Mouse (Mus musculus): ENCODE results near the gene Serinc4. TPM values are rescaled to one million over a fixed set of nuclear protein-coding genes. Genes with fewer than 3 reads are reported as not detected.
"Not testable (repeated sequence)": the region's sequence is repeated elsewhere in the genome, so short reads cannot be mapped to it uniquely, and the experiment has no call there.

The Serinc4 gene
- not detected in 2 replicates for total RNA-seq (2015)
- total RNA-seq (2017) = 0.22 TPM in 1 of 2 replicates, not detected in the other

DNA sequence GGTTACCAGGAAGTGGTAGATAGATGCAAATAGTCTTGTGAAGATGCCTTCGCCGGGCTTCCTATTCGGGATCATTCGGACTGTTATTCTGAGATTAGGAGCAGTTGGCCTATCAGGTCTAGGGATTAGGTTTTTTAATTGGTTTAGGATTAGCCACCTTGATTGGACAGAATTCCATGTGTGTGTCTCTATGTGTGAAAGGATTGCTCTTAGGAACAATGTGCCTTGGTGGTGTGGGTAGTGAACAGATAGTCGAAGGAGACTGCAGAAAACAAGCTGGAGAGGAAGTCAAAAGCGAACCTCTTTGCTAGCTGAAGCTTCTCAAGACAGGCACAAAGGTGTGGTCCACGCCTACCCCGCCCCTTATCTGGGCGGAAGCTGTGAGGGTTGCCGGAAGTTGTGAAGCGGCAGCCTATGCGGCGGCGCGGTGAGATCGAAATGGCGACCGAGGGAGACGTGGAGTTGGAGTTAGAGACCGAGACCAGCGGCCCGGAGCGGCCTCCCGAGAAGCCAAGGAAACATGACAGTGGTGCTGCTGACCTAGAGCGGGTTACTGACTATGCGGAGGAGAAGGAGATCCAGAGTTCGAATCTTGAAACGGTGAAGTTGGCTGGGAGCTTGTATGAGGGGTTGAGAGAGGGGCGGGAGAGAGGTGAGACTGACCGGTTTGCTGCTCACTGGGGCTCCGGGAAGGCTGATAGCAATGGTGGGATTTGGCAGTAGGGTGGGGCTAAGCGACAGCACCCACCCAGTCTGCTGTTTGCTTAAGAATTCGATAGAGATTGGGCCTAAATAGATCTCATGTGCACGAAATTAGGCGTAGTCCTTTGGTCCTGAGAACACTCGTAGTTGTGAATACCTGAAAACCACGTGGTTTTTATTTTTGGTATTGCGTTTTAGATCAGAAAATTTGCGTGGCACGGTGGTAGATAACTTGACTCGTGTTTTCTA is at the start of gene Serinc4:
Gene Serinc4, minus strand, starts transcription at position 90 of the 951 bp plus-strand sequence.
- peak; percentile 97 for ATAC-seq (ENCODE audit: poor library complexity, severe bottlenecking)

DNA sequence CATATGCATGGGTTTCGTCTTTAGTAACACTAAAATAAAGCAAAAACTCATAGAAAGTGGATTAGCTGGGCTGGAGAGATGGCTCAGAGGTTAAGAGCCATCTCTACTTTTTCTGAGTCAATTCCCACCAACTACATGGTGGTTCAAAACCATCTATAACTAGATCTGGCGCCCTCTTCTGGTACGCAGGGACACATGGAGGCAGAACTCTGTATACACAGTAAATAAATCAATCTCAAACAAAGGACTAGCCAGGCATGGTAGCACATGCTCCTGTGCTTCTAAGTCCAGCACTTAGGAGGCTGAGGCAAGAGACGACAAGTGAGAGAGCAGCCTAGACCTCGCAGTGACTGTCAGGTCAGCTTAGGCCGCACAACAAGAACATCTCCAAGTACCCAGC is 45.0 kb upstream of the Serinc4 start:
- peak; percentile 49 for ATAC-seq (ENCODE audit: poor library complexity, severe bottlenecking)

DNA sequence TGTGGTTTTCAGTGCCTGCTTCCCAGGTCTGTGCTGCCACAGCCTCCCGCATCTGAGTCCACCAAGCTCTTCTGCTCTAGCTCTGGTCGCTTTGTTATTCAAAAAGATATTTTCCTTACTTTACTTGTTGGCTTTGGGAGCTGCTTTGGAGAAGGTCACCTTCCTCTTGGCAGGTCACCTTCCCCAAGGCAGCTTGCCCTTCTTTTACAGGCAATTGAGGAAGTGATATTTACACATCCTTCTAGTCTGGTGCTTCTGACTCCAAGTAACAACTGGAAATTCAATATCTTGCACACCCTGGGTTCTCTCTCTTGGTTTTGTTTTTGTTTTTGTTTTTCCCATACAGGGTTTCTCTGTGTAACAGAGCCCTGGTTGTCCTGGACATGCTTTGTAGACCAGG is 27.8 kb upstream of the Serinc4 start:
- peak; percentile 55 for ATAC-seq (ENCODE audit: poor library complexity, severe bottlenecking)

DNA sequence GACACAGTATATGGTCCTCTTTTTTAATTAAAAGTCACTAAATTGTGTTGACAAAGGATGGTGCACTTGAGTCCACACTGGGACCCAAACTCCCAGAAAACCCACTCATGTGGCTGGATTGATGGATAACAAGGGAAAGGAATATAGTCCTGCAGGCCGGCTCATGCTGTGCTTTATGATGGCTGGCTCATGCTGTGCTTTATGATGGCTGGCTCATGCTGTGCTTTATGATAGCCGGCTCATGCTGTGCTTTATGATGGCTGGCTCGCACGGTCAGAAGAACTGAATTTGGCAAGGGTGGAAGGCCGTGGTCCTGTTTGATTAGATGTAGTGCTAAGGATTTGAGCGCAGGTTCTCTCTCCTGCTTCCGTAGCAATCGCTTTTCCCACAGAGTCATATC is 27.0 kb upstream of the Serinc4 start:
- ATAC-seq (ENCODE audit: poor library complexity, severe bottlenecking) = no peak

DNA sequence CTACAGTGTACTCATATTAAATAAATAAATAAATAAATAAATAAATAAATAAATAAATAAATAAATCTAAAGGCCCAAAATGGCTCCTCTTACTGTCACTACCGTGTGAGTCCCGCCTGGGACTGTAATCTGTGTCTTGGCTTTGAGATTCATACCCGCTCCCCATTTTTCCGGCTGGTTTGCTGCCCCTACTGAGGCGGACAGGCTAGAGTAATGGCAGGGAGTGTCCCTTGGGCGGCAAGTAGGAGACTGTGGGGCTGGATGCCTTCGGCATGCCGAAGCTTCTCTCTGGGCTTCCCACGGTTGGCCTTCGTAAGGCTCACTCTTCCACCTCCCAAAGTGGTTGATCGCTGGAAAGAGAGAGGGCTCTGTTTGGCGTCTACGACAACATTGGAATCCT is 24.3 kb upstream of the Serinc4 start:
- ATAC-seq (ENCODE audit: poor library complexity, severe bottlenecking) = not testable (repeated sequence)

DNA sequence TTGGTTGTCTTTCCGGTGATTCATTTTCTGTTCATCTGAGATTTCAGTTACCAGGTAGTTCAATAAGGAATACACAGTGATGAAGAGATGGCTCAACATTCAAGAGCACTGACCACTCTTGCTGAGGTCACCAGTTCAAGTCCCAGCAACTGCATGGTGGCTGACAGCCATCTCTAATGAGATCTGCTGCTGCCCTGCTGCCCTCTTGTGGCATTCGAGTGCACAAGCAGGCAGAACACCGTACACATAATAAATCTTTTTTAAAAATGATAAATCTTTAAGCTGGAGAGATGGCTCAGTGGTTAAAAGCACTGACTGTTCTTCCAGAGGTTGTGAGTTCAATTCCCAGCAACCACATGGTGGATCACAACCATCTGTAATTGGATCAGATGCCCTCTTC is 23.9 kb upstream of the Serinc4 start:
- ATAC-seq (ENCODE audit: poor library complexity, severe bottlenecking) = peak; percentile 86

DNA sequence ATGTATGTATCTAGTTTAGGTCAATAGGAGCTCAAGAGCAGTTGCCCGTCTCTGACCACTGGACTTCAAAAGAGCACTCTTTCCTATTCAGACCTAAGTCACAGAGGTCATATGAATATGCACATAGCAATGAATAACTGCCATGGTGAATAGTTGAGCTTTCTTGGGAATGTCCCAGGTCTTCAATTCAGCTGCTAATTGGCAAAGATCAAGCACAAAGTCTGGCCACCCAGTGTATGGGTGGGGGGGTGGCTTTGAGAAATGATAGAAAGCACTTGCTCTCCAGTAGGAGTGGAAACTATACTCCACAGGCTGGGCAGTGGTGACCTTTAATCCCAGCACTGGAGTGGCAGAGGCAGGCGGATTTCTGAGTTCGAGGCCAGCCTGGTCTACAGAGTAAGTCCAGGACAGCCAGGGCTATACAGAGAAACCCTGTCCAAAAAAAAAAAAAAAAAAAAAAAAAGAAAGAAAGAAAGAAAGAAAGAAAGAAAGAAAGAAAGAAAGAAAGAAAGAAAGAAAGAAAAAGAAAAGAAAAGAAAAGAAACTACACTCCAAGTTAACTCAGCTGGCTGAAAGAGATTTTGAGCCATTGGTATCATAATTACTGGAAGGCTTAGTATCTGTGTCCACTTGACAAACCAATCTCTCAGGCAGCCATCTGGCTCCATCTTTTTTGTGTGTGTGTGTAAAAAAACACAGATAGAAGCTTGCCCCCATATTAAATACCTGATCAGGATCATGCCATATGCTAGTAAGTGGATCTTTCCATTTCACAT is 21.1 kb upstream of the Serinc4 start:
- ATAC-seq (ENCODE audit: poor library complexity, severe bottlenecking) = no peak

DNA sequence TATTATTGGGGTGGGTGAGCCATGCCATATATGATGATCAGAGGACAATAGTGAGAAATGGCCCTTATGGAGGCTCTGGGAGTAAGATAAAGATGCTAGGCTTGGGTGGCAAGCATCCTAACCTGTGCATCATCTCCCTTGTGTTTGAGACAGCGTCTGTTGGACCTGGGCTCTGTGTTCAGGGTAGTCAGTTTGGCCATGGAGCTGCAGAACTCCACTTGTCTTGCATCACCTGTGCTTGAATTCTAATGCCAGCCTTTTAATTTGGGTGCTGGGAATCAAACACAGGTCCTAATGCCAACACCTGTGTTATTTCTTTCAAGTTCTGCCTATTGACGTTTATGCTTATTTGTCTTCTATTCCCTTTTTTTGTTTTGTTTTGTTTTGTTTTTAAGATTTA is 18.7 kb upstream of the Serinc4 start:
- ATAC-seq (ENCODE audit: poor library complexity, severe bottlenecking) = not testable (repeated sequence)

DNA sequence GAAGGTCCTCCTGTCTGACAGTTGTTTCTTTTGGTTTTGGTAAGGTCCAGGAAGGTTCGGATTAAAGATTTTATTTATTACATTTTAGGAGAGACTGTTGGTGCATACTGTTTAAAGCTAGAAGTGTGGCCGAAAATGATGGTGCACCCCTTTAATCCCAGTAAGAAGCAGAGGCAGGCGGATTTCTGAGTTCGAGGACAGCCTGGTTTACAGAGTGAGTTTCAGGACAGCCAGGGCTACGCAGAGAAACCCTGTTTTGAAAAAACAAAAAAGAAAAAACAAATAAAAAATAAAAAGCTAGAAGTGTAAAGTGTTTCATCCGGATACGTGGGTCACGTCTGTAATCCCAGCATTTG is 17.6 kb upstream of the Serinc4 start:
- peak; percentile 31 for ATAC-seq (ENCODE audit: poor library complexity, severe bottlenecking)

DNA sequence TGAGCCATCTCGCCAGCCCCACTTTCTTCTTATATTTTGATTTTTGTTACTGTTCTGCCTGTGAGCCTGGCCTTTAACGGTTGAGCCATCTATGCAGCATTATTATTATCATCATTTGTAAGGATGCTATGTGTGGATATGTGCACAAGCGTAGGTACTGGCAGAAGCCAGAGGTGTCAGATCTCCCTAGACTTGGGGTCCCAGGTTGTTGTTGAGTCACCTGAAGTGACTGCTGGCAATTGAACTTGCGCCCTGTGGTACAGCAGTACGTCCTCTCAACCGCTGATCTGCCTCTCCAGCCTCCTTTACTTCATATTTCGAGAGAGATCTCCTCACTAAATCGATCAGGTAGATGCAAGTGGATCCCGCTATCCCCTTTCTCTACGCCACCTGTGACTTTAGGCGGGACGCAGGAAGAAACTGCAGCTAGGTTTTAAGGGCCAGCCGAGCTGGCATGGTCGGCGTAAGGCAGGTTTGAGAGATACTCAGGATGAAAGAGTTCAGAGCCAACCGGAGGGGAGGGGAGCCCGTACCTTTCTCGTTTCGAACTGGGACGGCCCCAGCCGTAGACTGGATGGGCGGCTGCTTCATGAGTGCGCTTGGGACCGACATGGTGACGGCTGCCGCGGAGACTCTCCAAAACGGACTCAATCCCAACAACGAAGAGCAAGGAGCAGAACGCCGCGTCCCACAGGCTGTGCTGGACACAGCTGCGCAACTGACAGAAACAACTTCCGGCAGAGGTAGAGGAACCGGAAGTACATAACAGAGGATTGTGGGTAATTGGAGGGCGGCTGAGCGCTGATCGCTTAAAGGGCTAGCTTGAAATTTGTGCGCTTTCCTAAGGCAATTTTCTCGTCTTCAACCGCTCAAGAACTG is 17.0 kb upstream of the Serinc4 start, which contains the start of gene Mfap1b:
Gene Mfap1b, minus strand, starts transcription at position 767 of the 879 bp plus-strand sequence.
- peak; percentile 99 for ATAC-seq (ENCODE audit: poor library complexity, severe bottlenecking)

DNA sequence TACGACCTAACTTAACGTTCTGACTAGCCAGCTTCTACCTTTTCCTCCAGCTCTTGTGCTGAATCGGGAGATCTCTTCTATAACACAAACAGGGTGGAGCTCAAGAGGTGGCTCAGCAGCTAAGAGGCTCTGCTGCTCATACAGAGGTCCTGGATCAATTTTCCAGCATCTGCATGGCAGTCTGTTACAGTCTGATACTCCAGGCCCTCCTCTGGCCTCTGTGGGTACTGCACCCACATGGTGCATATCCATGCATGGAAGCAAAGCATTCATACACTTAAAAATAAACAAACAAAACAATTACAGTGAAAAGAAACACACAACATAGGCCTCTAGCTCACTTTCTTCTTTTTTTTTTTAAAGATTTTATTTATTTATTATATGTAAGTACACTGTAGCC is 16.2 kb upstream of the Serinc4 start:
- 0 out of 2 replicates have a peak, but pooled peaks have one; percentile 31 for ATAC-seq (ENCODE audit: poor library complexity, severe bottlenecking)

DNA sequence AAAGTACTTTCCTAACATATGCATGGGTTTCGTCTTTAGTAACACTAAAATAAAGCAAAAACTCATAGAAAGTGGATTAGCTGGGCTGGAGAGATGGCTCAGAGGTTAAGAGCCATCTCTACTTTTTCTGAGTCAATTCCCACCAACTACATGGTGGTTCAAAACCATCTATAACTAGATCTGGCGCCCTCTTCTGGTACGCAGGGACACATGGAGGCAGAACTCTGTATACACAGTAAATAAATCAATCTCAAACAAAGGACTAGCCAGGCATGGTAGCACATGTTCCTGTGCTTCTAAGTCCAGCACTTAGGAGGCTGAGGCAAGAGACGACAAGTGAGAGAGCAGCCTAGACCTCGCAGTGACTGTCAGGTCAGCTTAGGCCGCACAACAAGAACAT is 12.4 kb upstream of the Serinc4 start:
- peak; percentile 41 for ATAC-seq (ENCODE audit: poor library complexity, severe bottlenecking)

DNA sequence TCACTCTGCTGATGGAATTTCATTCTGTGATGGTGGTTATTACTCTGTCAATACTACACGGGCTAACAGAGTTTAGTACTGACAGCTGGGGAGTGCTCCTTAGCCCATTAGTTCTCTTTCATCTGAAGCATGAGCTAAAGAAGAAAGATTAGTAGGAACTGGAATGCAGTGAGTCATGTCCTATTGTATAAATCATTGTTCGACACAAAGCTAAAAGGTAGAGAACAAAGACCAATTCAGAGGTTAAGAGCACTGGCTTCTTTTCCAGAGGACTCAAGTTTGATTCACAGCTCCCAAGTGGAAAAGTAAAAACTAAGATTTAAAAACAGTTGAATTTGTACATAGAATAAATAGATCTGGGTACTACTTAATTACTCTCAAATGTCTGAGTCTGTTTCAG is 3.5 kb upstream of the Serinc4 start:
- no peak for ATAC-seq (ENCODE audit: poor library complexity, severe bottlenecking)

DNA sequence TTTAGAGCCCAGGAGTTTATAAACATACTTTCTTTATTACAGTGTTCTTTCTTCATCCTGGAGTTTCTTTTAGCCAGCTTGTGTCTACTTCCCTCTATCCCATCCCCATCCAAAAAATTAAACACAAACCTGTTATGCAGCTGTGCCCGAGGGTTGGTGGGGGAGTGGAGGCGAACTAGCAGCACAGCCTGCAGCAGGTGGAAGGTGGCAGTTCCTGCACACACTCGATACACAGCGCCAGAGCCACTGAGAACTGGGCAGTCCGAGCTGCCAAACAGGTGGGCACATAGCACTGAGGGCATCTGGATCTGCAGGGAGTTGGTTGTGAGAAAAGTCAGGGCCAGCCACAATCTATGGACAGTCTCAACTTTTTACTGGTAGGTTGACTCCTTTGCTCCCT is 1.0 kb downstream of the Serinc4 start:
- no peak for ATAC-seq (ENCODE audit: poor library complexity, severe bottlenecking)

DNA sequence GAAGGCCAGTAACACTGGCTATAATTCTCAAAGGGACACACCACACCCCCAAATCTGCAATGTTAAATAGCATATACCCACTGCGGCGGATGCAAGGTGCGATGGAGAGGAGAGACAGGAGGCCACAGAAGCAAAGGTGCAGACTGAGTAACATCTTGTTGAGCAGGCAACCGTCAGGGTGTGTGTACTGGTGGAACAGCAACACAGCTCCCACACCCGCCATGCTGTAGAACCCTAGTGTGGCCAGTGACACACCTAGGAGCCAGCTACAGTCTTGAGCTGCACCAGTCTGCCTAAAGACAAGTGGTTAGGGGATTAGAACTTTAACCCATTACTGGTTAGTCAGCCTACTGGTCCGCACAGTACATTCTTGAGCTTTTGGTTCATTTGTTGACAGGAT is 2.7 kb downstream of the Serinc4 start:
- ATAC-seq (ENCODE audit: poor library complexity, severe bottlenecking) = no peak

DNA sequence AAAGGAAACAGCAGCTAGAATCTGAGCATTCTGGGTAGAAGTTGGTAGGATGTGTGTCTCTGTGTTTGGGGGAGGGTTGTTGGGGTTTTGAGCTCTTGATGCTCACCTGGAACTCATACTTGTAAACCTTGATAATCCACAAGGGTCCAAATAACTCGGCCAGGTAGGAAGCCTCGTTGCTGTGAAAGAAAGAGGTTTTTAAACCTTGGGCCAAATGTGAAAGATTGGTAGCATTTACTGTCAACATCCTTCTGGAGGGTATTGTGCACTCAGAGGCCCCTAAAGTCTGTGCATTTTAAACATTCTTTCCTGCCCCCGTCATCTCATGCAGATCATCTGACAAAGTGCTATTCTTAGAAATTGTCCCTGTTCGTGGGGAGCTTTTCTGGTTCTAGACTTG is 3.6 kb downstream of the Serinc4 start, which contains the start of gene Hypk:
Gene Hypk, plus strand, starts transcription at position 301 of the 400 bp plus-strand sequence.
- no peak for ATAC-seq (ENCODE audit: poor library complexity, severe bottlenecking)

DNA sequence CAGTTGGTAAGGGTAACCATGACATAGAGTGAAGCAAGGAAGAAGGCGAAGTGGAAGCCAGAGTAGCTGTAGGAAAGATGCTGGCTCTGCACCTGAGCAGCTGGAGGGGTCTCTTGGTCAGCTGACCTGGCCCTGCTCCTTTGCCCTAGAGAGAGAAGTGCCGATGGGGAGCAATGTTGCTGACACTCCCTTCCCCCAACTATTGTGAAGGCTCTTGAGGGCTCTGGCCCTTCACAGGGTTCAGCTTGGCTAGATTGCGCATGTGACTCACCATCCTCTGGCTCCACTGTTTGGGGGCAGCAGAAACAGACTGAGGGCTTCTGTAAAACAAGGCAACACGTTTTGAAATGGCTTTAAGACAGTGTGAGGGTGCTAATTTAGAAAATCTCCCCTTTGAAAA is 4.2 kb downstream of the Serinc4 start:
- no peak for ATAC-seq (ENCODE audit: poor library complexity, severe bottlenecking)

DNA sequence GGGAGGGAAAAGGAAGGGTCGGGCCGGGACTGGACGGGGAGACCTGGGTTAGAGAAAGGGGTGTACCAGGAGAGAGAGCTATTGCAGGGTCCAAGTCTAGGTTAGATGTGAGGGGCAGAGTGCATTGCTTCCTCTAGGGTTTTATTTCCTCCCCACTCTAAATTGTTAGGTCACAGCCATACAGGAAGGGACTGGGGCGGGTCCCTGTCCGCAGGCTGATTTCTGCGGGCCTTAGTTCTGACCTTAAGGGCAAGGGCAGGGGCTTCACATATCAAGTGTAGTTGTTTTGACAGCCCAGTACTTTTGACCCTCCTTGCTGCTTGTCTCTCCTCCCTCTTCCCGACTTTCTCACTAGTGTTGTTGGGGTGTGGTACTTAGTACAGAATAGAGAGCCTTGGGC is 6.5 kb downstream of the Serinc4 start:
- peak; percentile 48 for ATAC-seq (ENCODE audit: poor library complexity, severe bottlenecking)

DNA sequence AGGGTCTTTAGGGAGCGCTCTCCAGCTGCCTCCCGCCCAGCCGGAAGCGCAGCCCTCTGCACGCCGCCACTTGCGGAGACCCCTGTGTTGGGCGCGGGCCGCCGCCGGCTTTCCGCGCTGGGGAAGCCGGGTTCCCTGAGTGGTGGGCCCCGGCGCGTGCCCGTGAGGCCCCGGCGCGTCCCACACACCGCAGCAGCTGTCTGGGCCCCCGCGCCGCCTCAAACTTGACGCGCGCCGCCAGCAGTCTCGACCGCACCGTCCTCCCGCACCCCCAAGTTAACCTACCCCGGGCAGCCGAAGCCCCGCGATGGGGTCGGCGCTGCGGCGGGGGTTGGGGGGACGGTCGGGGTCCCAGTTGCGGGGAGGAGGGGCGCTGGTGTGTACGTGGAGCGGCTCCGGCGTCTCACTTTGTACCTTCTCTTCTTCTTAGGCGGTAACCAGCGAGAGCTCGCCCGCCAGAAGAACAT is 7.0 kb downstream of the Serinc4 start:
- no peak for ATAC-seq (ENCODE audit: poor library complexity, severe bottlenecking)

DNA sequence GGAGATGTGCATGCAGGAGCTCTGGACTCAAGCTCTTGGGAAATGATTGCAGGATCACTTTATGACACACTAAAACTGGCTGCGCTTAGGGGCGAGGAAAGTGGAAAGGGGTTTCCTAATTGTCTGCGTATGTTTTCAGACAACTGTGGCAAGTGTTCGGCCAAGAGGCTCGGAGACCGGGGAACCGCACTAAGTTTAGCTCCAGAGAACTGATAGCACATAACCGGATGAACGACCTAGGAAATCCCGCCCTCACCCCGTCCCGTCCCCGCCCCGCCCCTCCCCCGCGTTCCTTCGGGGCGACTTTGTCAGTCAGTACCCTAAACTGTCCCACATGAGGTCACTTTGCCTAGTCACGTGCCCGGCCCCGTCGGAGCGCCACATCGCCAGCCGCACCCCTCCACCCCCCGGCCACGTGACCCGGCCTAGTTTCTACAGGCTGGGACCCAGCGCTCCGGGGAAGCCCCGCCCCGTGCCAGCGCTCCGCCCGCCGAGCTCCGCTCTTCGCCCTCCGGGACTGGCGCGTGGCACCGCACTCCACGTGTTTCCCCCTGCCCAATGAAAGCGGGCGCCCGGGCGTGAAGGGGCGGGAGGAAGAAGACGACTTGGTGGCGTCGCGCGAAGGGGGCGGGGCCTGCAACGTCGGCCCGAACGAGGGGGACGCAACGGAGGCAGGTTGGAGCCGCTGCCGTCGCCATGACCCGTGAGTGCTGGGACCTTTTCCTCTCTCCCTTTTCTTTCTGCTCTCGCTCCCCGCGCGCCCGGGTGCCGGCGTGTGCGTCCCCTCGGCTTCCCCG is 7.6 kb downstream of the Serinc4 start, which contains the start of gene Serf2:
Gene Serf2, plus strand, starts transcription at position 457 of the 797 bp plus-strand sequence.
- ATAC-seq (ENCODE audit: poor library complexity, severe bottlenecking) = peak; percentile 84
